Mouse (Mus musculus) inflammation-experienced regulatory T-cells, adult 6 months (primary cell): ENCODE data around the gene Snx14. TPM values are rescaled to one million over a fixed set of nuclear protein-coding genes. Genes with fewer than 3 reads are reported as not detected.
A peak's percentile ranks its signal among the peaks of the same experiment; 100 is the strongest.
"Not testable (repeated sequence)": the region's sequence is repeated elsewhere in the genome, so short reads cannot be mapped to it uniquely, and the experiment has no call there.

Experiments used
- ATAC-seq: one replicate; pipeline ENCODE4 v1.8.0; 2017
- polyA plus RNA-seq, 3 experiments: library from polyadenylated mRNA; unstranded; fragments of 100-300 nt; shearing (Covaris generic); gene quantifications; one replicate each; pipeline ENCODE4 v1.2.1; 2017

Gene Snx14
- polyA plus RNA-seq, result 10 to 100 TPM; 39.9 to 44.0 (median 43.0) TPM

DNA sequence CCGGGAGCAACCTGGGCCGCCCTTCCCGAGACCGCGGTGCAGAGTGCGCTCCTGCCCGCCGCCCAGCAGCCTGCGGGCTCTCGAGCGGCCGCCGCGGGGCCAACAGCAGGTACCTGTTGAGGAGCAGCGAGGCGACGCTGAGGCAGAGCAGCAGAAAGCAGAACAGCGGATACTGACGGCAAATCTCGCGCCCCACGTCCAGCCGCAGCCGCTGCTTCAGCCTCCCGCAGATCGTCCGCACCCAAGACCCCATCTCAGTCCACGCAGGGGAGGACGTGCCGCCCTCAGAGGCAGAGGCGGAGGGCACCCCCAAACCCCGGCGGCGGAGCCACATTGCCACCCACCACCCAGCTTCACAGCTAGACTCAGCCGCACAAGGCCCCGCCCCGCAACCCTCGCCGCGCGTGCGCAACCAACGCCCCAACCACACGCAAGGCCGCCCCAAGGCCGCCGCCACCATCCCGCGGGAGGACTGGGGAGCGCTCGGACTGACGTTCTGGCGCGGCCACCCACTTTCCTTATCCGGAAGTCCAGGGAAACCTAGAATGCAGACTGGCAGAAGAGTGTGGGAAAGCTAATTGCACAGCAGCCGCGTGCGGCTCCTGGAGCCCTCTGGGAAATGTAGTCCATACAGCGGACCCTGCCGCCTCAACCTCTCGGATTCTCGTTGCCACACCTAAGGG, at the start of gene Snx14:
TSS of gene Snx14 (minus strand) at position 404 of the 683 bp plus-strand sequence.
- peak; percentile 85 for ATAC-seq

DNA sequence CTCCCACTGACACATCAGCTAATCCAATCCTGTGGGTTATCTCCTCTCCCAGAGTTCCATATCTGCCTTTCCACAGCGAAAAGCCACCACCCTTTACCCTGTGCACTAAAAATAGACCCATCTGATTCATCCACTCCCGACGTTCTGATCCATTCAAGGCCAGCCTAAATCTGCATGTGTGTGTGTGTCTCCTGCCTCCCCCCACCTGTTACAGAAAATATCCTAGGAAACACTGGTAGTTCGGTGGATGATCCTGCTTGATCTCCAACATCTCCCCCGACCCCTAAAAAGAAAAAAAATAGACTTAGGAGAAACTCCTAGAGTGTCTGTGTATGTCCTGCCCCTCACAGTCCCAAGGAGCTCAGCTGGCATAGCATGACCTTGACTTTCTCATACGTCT, 45.8 kb upstream of the Snx14 start:
- ATAC-seq, result no peak

DNA sequence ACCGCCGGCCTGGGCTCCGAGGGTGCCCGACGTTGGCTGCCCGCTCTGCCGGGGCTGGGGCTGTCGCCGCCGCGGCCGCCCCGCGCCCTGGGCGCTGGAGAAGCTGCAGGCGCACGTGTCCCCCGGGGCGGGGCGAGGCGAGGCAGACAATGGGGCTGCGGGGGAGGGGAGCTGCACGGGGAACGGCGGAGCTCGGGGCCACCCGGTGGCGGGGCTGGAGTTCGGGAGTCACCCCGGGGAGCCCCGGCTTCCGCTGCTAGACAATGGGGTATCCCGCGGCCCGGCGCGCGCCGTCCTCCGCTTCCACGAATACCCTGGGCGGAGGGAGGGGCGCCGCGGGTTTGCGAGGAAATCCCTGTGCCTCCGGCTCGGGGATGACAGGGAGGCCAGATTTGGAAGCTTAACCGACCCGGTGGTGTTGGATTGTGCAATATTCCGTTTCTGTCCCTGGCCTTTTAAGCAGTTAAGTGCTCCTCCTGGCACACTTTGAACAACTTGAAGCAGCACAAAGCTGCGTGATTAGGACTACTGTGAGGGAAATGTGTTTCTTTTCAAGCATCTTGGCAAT, 44.2 kb upstream of the Snx14 start:
- ATAC-seq, result peak; percentile 33

DNA sequence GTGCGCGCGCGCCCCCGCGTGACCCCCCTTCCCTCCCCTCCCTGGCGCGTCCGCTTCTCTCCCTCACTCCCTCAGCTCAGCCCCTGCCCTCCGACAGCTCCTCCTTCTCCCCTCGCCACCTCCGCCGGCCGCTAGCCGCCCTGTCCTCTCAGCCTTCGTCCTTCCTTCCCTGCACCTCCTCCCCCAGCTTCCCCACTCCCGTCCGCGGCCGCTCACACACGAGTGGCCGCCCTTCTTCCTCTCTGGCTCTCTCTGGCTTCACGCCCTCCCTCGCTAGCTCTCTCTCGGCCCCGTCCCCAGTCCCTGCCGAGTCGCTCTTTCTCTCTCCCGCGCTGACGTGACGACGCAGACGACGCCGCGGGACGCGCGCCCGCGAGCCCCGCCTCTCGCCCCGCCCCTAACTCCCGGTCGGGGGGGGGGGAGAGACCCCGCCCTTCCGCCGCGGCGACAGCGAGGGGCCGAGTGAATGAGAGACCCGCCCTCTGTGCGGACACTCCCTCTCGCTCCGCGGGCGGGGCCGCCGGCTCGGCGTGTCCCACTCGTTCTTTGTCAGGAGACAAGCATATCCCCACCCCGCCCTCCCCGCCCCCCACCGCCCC, 43.6 kb upstream of the Snx14 start, which contains the start of gene Syncrip:
TSS of gene Syncrip (minus strand) at position 345 of the 599 bp plus-strand sequence.
- peak; percentile 84 for ATAC-seq

DNA sequence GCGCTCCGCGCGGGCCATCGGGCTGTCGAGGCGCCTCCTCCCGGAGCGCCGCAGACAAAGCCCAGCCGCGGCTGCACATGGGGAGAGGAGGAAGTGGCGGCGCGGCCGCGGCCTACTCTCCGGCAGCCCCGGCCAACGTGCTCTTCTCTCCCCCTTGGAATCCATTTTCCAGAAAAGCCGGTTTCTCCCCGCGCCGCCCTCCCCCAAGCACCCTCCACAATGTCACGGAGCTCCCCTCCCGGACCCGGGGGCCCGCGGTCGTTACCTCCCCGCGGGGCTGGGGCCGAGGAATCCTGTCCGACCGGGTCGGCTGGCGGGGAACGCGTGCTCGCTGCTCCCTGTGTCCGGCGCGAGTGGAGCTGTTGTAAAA, 43.0 kb upstream of the Snx14 start:
- peak; percentile 10 for ATAC-seq

DNA sequence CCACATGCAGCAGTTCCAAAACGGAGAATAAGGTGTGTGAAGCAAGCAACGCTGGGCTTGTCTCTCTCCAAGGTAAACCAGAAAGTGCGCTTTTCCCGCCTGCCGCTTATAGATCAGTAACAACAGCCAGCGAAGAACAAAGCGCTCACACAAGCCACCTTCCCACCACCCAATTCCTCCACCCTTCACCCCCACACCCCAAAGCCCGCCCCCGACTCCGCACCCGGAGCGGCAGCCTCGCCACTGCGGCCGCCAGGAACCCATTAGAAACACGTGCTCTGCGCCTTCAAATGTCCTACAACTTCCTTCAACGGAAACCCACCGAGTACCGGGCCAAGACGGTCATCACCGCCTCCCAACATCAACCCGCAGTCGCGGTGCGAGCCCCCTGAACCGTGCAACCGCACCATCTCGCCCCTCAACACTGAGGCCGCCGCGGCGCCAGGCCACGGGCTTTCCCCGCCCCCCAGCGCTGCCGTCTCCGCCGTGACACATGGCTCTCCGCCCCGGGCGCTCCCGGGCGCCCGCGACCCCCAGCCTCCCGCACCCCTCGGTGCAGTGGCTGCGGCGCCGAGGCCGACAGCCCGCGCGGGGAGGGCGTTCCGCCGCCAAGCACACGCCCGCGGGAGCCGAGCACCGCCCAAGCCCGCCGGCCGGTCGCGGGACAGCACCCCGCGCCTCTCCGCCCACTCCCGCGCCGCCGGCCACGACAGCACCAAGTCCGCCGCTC, 42.5 kb upstream of the Snx14 start:
- peak; percentile 11 for ATAC-seq

DNA sequence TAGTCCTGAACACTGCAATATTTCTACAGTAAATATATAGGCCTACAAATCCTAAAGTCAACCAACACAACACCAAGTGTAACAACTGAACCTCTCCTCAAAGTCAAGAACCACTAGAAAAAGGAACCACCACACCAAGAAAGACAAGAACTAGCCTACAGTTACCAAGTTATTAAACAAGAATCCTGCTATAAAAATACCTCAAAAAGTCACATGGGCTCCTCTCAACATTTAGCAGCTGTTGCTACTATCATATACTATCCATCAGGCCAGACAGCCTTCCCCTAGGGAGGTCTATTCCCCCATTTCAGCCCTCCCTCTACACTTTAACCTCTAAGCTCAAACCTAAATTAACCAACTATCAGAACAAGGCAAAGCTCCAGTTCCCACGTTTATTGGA, 41.4 kb upstream of the Snx14 start:
- no peak for ATAC-seq

DNA sequence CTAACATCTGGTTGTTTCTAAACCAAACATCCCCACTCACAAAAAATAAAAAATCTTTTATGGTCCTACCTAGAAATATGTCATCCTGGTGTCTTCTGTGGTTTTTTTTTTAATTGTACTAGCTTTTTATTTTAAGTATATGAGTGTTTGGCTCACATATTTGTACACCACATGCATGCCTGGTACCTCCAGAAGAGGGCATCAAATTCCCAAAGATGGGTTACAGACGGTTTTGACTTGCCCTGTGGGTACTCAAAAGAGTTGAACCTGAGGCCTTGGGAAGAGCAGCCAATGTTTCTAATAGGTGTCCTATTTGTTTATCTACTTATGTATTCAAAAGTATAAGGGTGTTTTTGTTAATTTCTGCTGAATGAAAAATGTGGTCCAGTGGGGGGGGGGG, 37.4 kb upstream of the Snx14 start:
- ATAC-seq, result no peak

DNA sequence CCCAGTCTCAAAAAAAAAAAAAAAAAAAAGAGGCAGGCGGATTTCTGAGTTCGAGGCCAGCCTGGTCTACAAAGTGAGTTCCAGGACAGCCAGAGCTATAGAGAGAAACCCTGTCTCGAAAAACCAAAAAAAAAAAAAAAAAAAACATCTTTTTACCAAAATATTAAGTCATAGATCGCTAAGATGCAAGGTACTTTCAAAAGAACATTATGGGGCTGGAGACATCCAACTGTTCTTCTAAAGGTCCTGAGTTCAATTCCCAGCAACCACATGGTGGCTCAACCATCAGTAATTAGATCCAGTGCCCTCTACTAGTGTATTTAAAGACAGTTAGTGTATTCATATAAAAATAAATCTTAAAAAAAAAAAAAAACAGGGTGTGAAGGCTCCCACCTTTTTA, 22.3 kb upstream of the Snx14 start:
- not testable (repeated sequence) for ATAC-seq

DNA sequence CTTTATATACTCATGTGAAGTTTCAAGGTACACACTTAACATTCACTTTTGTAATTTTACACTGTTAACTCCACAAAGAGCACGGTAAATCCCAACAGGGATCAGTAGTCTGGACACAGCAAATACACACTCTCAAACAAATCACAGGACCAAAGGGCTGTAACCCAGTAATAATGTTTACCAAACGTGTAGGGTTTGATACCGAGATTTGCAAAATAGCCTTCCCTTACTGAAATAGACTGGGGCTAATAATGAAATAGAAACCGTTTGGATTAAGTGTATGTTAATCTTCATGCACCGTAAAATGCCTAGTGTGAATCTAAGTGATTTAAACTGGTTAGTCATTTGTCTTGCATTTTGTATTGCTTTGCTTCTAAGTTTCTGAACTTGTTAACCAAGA, 1.2 kb upstream of the Snx14 start:
- no peak for ATAC-seq

DNA sequence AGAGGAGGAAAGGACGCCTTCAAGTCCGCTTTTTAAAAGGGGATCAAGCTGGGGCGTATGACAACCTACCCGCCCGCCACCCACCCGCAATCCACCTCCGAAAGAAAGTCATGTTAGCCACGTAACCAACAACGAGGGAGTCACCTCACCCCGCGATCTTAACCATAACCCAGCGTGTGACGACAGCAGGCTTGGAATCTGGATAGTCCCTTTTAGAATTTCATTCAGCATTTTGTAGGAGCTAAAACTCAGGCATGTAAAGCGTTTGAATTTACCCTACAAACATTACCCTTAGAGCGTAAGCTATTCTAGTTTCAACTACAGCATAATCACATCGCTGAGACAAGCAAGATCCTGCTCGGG, 461 bp upstream of the Snx14 start:
- ATAC-seq, result peak; percentile 20

DNA sequence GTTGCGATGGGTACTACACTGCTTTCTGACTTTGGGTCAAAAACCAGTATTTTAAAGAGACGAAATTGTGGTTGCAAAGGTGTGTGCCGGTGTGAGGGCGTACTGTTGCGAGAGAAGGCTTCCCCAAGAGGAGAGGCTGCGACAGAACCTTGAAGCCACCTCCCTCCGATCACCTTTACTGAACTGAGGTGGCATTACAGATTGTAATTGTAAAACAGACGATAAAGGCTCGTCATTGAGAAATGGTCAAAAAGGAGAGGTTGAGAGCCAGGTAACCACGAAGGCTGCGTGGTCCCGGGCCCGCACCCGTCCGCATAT, 562 bp downstream of the Snx14 start:
- ATAC-seq, result peak; percentile 35

DNA sequence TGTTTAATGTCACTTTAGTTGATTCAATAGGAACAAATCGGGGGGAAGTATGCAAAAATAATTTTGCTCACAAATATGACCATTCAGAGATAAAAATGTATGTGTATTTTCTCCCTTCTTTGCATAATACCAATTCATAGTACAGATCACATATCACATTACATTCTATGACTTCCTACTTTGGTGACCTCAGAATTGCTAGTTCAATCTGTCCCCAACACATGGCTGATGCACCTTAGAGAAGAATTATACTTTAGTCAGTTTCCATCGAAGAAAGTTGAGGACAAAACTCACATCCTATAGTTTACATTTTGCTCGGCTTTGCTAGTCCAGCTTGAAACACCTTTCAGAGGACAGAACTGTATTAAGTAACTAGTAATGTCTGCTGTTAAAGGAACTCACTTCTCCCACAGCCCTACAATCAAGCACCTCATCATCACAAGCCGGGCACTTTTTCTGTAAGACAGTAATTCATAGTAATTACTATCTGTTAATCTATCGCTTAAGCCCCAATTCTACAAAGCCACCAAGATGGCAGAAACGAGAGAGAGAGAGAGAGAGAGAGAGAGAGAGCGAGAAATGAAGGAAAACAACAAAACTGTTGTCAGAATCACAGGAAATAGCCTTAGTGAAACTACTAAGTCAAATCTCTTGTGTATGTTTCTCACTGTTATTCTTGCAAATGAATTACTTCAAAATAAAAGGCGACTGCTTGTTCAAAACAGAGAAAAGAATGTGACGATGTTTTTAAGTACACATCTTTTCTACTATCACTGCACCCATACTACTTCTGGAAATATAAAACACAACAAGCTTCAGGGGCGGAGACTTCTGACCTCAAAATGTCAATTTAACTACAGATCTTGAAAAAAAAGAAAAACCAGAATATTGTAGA, 1.2 kb downstream of the Snx14 start:
- peak; percentile 19 for ATAC-seq

DNA sequence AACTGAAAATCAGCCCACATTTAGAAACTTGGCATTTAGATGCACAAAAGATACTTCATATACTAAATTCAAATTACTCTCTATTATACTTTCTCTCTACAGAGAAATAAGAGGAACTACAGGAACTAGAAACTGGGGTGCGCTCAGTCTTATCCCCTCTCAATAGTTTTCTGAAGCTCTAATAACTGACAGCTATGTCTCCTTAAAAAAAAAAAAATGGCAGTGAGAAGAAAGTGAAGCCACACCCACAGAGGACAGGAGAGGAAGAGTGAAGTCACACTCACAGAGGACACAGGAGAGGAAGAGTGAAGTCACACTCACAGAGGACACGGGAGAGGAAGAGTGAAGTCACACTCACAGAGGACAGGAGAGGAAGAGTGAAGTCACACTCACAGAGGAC, 14.4 kb downstream of the Snx14 start:
- ATAC-seq, result no peak

DNA sequence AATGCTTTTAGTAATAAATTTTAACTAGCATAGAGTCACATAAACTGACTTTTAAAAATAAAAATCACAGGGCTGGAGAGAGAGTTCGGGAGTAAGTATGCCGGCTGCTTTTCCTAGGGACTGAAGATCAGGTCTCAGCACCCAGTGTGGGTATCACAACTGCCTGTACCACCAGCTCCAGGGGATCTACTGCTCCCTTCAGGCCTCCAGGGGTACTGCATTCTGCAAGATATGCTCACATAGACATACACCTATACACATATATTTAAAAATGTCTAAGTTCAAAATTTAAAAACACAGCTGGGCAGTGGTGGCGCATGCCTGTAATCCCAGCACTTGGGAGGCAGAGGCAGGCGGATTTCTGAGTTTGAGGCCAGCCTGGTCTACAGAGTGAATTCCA, 16.3 kb downstream of the Snx14 start:
- ATAC-seq, result no peak

DNA sequence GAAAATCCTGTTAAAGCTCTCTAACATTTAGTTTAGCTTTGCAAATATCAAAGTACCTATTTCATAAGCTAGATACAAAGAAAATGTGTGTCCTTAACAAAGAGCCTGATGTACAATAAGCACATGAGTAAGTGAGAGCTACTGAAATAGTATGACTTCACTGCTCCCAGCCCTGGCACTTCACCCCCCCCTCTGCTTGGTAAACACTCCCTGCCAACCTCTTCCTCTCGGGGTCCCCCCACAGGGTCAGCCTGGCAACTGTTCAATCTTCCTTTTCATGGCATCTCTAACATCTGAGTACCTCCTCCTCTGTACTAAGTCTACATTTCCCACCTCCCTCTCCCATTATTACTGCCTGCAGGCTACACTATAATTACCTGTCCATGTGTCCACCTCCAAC, 22.0 kb downstream of the Snx14 start:
- ATAC-seq, result no peak

DNA sequence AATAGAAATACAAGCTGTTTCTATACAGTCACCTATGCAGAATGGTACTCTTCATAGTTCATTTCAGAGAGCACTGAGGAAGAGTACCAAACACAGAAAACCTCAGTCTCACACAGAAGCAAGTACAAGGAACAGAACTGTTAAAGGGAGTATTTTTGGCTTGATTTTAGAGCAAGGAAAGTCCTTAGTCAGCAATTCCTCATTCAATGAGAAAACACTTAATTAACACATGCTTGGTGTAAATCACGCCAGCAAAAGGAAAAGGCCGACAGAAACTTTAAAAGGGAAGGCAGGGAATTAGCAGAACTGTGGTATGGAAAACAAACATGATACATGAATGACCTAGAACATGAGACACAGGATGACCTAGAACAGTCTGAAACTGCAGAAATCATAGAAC, 28.8 kb downstream of the Snx14 start:
- no peak for ATAC-seq

DNA sequence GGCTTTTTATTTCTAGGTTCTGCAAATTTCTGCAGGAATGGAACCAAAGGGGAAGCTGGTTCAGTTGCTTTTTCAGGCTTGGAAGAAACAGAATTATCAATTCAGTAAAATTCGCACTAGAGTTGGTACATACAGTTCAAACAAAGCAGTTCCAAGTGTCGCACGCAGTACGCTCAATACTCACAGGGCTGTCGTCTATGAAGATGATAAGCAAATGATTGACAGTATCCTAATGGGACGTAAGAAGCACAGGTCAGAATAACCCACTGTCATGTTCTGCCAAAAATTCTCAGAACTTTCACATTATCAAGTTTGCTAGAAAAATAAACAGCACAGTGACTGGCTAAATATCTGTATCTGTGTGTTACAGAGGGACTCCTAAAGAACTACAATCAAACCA, 34.2 kb downstream of the Snx14 start:
- no peak for ATAC-seq

DNA sequence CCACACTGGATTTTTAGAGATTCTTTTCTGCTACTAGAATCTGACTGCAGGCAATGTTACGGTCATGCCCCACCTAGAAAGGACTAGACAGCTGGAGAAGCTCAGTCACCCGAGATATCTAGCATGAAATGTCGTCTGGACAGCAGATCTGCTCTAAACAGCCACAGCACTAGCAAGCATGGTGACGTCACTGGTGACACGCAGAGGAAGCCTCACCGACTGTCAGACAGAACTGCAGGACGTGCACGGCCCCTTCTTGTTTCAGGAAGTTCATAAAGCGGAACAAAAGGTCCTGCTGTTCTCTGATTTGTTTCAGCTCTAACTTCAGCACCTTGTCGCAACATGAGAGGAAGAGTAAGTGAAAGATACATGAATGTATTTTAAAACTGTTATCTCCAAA, 34.7 kb downstream of the Snx14 start:
- no peak for ATAC-seq

DNA sequence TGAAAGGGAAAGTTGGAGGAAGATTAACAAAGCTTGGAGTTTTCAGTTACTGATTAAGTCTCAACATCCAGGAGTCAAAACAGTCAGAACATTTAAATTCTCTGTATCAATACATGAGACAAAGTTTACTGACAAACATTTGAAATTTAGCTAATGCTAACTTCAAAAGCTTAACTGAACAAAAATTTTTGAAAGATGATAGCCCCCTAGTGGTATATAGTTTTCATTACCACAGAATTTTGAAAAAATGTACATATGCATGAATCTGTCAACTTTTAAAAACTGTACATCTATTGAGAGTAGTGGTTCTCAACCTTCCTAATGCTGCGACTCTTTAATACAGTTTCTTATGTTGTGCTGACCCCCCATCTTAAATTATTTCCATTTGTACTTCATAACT, 40.3 kb downstream of the Snx14 start:
- ATAC-seq, result peak; percentile 54

DNA sequence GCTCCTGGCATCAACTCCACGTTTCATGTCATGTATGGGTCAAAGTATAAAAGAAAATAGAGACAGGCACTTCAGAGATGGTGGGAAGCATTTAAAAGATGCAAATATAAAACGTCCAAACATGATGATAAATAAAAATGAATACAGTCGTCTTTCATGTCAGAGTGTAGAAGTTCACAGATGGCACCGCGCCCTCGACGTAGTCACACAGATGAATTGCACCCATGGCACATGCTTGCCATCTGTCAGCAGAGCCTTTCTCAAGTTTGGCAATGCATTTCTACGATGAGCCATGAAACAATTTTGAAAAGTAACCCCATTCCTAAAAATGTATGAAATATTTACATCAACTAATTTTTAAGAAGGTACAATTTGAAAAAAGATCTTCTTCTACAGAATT, 43.9 kb downstream of the Snx14 start:
- ATAC-seq, result no peak

DNA sequence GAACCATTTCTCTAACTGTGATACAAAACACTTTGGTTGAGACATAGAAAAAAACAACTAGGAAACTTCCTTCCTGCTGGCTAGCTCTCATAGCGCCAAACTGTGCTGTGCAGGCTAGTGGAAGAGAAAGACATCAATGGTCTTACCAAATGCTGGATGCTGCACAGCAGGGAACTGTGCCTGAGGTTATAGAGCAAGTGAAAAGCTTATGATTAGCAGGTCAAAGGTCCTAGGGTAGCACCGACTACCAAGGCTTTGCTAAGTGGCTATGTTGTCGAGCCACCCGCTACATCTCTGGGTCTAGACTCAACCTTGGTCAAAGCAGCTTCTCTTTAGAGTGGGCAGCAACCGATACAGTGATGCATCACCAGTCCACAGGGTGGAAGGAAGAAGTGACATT, 49.9 kb downstream of the Snx14 start:
- no peak for ATAC-seq

DNA sequence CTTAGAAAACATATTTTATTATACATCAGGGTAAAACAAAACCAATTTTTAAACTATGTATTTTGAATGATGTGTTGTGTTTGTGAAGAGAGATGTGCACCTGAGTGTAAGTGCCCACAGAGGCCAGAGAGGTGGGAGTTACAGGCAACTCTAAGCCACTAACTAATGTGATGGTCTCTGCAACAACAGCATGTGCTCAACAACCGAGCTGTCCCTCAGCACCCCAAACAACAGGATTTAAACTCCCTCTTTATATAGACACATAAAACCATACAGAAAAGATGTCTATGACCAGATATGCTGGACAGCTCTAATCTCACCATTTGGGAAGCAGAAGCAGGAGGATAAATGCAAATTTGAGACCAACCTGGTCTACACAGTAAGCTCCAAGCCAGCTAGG, 58.2 kb downstream of the Snx14 start:
- ATAC-seq, result no peak
